Mouse (Mus musculus) intestine, embryonic 16.5 days (tissue): ENCODE measurements at regions not wholly inside any gene's neighbourhood (a gene's known extent, or its start where the extent isn't known, plus 50 kb on each side); places are given as distances from the start of the nearest gene placed in this dataset.

Source experiments
- ATAC-seq: fragments of 200-750 bp; cut with Nextera tagmentation; 2 replicates; pipeline ENCODE4 v1.8.0; 2017; ENCODE audit warnings: moderate TSS enrichment, moderate library complexity
- H3K27ac ChIP-seq: fragments of 300-500 bp; sonication (generic); 2 replicates; pipeline ENCODE4 v1.5.1; 2014; ENCODE audit warnings: mild to moderate bottlenecking, low read length
- H3K27me3 ChIP-seq: fragments of 300-500 bp; sonication (generic); replicated peaks from 2 replicates; pipeline ENCODE4 v1.6.1; 2014; ENCODE audit warnings: low read length, control low read depth, mixed read lengths; ENCODE audit not compliant: control insufficient read depth, insufficient read depth
- H3K36me3 ChIP-seq: fragments of 300-500 bp; sonication (generic); 2 replicates; pipeline ENCODE4 v1.6.1; 2014; ENCODE audit warnings: low read length, control low read depth; ENCODE audit not compliant: control insufficient read depth, insufficient read depth
- H3K4me1 ChIP-seq: fragments of 300-500 bp; sonication (generic); 2 replicates; pipeline ENCODE4 v1.6.1; 2014; ENCODE audit warnings: low read length, control low read depth, mixed read lengths; ENCODE audit not compliant: control insufficient read depth, insufficient read depth
- H3K4me2 ChIP-seq: fragments of 300-500 bp; sonication (generic); 2 replicates; pipeline ENCODE4 v1.6.1; 2014; ENCODE audit warnings: low read depth, low read length, control low read depth
- H3K4me3 ChIP-seq: fragments of 300-500 bp; sonication (generic); 2 replicates; pipeline ENCODE4 v1.5.1; 2014; ENCODE audit warnings: mild to moderate bottlenecking, low read length
- H3K9ac ChIP-seq: fragments of 300-500 bp; sonication (generic); 2 replicates; pipeline ENCODE4 v1.6.1; 2014; ENCODE audit warnings: low read depth, low read length
- H3K9me3 ChIP-seq: fragments of 300-500 bp; sonication (generic); 2 replicates; pipeline ENCODE4 v1.6.1; 2016; ENCODE audit warnings: low read length, control low read depth; ENCODE audit not compliant: control insufficient read depth
- WGBS: fragments of 180-500 bp; shearing (Covaris S2); extraction: QIAGEN DNeasy Blood & Tissue Kit; methylation state at CpG from one replicate; pipeline ENCODE4 v1.1.7; 2014; 5-methylcytosine and 5-hydroxymethylcytosine counted together

DNA sequence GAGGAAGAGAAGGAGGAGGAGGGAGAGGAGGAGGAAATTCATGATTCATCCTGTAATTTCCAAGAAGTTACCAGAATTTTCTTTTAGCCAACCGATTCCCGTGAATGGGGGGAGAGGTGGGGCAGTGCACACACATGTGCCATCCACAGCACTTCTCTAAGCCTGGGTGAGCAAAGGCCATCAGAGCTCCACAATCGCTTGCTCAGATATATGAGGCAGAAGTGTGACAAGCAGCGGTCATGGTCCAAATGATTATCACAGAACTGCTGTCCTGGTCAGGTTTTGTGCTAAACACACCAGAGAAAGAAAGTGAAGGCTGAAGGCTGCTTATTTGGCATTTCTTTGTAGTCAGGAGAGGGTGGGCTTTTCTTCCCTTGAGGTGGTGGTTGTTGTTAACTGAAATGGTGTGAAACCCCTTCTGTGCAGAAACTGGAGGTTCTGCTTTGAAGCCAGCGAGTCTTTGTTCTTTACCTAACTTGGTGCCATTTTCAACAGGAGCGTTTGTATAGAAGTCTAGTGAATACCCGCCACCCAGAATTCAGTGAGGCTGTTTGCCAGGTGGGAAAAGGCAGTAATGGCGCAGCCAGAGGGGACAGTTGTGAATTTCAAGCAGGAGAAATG is 380.7 kb downstream of the Mllt3 start:
- no peak overlapping the region for H3K4me3 ChIP-seq

DNA sequence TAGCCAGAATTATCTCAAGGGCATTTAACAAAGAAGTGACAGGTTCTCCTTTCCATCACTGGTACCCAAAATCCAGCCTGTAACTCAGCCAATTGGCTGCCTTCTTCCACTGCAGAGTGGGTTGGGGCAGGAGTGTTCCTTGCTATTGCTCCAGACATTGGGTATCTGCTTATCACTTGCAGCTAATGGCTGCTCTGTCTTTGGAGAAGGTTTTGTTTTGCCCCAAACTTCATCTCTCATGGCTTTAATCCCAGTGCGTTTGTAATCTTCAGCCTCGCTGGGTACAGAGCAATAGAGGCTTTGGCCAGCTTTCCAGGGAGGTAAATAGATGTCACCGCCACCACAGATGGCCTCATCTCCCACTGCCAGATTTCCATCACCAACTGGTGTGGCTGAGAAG is 381.9 kb downstream of the Mllt3 start:
- Histone ChIP-seq H3K9ac (no peak overlapping the region), H3K4me3 (no peak overlapping the region), H3K4me1 (peaks cover 5% of the 10 kb centered on the region), H3K27ac (no peak overlapping the region), H3K9me3 (no peaks in the 10 kb centered on the region), H3K36me3 (no peaks in the 10 kb centered on the region), H3K27me3 (no peaks in the 10 kb centered on the region), H3K4me2 (no peak overlapping the region)
- ATAC-seq: no peak
- 77% methylated on average over 3 of the region's 3 CpGs for WGBS

More for the DNA sequence above, 380.7 kb downstream of the Mllt3 start:
- 0 out of 2 replicates have a peak, but pooled peaks have one; percentile 37 for ATAC-seq
- Histone ChIP-seq H3K36me3 (no peaks in the 10 kb centered on the region), H3K9me3 (no peaks in the 10 kb centered on the region), H3K4me1 (peaks cover 5% of the 10 kb centered on the region), H3K4me2 (no peak overlapping the region), H3K9ac (no peak overlapping the region), H3K27me3 (no peaks in the 10 kb centered on the region), H3K27ac (no peak overlapping the region)
- 72% methylated on average over 8 of the region's 8 CpGs for WGBS

DNA sequence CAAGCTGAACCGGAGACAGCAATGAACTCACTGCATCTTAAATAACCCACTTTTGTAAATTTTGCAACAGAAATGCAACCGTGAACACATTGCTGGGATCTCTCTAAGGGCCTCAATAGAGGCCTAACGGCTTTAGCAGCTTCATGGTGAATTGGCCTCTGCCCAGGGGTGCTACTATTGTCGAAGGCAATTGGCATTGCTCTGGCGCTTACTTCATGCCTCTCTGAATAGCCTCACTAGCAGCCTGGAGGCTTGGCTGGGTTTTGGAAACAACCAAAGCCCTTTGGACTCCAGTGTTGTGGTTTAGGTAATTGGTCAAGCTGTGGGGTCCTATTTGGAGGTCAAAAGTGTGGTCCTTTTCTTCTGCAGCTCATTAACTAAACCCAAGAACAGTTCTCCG is 382.3 kb downstream of the Mllt3 start:
- H3K27ac ChIP-seq: no peak overlapping the region
- H3K4me3 ChIP-seq: no peak overlapping the region
- H3K4me2 ChIP-seq: no peak overlapping the region
- no peaks in the 10 kb centered on the region for H3K36me3 ChIP-seq
- no peaks in the 10 kb centered on the region for H3K27me3 ChIP-seq
- 74% methylated on average over 6 of the region's 6 CpGs for WGBS
- ATAC-seq: no peak
- H3K4me1 ChIP-seq: peaks cover 5% of the 10 kb centered on the region
- H3K9me3 ChIP-seq: no peaks in the 10 kb centered on the region
- no peak overlapping the region for H3K9ac ChIP-seq

DNA sequence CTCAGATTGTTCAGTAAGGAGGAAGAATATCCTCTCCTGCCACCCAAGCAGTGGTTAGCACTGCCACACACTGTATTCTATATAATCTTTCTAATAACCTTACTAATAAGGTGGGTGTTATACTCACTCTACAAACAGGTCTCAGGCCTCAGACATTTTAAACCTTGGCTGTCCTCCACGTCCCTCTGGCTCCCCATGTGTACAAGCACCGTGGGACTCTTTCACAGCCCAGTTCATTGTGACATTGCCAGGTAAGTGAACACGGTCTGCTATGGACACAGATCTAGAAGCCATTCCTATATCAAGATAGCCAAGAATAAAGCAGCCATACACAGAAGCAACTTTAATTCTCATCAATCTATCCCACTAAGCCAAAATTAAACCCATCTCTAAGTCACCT is 382.8 kb downstream of the Mllt3 start:
- peaks cover 5% of the 10 kb centered on the region for H3K4me1 ChIP-seq
- no peak overlapping the region for H3K4me3 ChIP-seq
- no peak overlapping the region for H3K4me2 ChIP-seq
- no peak overlapping the region for H3K27ac ChIP-seq
- no peaks in the 10 kb centered on the region for H3K27me3 ChIP-seq
- no peaks in the 10 kb centered on the region for H3K9me3 ChIP-seq
- no peaks in the 10 kb centered on the region for H3K36me3 ChIP-seq
- WGBS: 88% methylated on average over 3 of the region's 3 CpGs
- ATAC-seq: no peak
- no peak overlapping the region for H3K9ac ChIP-seq

DNA sequence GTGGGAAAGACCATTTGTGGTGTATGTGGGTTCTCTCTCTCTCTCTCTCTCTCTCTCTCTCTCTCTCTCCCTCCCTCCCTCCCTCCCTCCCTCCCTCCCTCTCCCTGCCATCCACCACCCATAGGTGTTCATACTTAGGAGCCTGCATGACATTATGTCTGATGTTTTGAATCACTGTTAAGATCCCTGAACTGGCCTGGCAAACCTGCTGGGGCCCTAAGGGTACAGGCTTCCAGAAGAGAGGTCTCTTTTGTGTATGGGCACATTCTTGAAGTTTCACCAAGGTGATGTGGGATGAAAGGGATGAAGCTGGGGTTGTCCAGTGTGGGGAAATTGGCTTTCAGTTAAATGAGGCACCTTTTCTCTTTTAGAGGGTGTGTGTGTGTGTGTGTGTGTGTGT is 384.2 kb downstream of the Mllt3 start:
- no peak overlapping the region for H3K27ac ChIP-seq
- no peaks in the 10 kb centered on the region for H3K9me3 ChIP-seq
- no peaks in the 10 kb centered on the region for H3K27me3 ChIP-seq
- no peak overlapping the region for H3K4me3 ChIP-seq
- peak overlapping the region; percentile 64; the same call in 1 of the 2 replicates for H3K4me2 ChIP-seq
- H3K4me1 ChIP-seq: peaks cover 5% of the 10 kb centered on the region
- H3K9ac ChIP-seq: no peak overlapping the region
- H3K36me3 ChIP-seq: no peaks in the 10 kb centered on the region
- ATAC-seq: no peak; the same call in 1 of the 2 replicates

DNA sequence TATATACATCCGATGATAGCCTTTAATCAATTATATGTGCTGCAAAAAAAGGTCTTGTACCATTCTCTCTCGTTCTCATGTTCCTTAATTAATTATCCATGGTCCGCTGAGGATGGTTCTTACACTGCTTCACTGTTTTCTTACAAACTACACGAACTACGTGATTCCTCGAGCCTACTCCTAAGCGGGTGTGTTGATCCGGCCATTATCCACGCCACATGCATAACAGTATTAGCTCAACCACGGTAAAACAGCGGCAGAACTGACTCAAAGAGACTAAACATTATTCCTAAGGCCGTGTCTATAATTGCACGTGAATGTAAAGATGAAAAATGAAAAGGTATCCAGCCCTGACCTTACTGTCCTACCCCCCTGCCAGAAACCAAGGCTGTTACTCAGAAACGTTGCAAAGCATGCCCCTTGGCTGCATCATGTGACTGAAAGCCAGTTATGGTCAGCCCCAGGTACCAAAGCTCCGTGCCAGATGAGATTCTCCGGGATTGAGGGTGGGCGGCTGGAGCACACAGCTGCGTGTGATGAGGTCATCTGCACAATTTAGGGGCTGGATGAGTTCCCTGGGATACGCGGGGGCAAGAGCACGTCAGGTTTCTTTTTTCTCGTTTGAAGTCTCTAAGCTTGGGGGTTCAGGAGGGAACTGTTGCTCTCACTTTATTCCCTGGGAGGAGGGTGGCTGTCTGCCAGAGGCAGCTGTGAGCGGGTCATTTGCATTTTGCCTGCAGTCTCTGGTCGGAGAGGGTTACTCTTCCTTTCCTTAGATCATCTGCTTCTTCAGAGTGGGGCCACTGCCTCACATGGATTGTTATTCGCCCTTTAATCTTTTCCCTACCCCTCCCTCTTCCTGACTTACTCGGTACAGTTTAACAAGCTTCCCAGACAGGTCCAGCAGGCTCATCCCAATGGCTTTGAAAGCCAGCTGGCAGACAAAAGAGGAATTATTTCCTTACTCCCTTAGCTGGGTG is 384.9 kb downstream of the Mllt3 start:
- WGBS: 13% methylated on average over 26 of the region's 26 CpGs
- Histone ChIP-seq H3K4me2 (peak overlapping the region; percentile 64), H3K9ac (peak overlapping the region; percentile 6), H3K27me3 (no peaks in the 10 kb centered on the region), H3K36me3 (no peaks in the 10 kb centered on the region), H3K27ac (no peak overlapping the region; the same call in 1 of the 2 replicates), H3K9me3 (no peaks in the 10 kb centered on the region), H3K4me1 (peaks cover 5% of the 10 kb centered on the region), H3K4me3 (peak overlapping the region; percentile 35)
- ATAC-seq: peak; percentile 91

DNA sequence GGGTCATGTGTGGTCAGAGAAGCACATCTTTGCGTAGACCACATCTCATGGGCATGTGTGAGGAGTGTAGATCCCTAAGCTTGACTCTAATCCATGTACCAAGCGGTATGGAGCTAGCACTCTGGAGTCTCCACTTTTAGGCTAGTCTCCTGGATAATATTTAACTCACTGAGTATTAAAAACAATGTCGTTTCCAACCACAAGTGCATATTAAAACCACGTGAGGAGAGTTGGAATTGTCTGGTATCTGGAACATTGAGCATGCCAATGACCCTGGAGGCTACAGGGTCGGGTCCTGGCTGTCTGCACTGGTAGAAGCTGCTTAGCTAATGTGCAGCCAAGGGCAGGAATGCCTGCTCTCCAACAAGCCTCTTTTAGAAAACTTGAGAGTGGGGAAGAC is 391.2 kb downstream of the Mllt3 start:
- Histone ChIP-seq H3K27me3 (no peaks in the 10 kb centered on the region), H3K4me3 (no peak overlapping the region), H3K9ac (no peak overlapping the region), H3K4me2 (no peak overlapping the region), H3K36me3 (no peaks in the 10 kb centered on the region), H3K27ac (no peak overlapping the region), H3K9me3 (no peaks in the 10 kb centered on the region), H3K4me1 (no peaks in the 10 kb centered on the region)
- 77% methylated on average over 5 of the region's 5 CpGs for WGBS
- ATAC-seq: no peak

DNA sequence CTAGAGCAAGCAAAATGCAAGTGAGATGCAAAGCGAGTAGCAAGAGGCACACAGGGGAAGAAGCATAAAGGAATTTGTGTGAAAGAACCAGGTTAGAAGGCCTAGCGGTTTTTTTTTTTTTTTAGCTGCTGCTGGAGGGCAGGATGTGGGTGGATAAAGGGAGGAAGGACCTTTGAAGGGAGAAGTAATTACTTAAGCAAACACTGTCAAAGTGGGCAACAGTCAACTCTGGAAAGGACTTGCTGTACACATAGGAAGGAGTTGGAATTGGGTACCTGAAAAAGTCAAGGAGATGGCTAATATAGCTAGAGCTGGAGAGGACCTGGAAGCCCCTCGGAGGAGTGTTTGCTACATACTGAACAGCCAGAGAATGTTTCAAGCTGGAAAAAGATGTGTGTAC is 391.6 kb downstream of the Mllt3 start:
- Histone ChIP-seq H3K4me1 (no peaks in the 10 kb centered on the region), H3K4me3 (no peak overlapping the region), H3K27me3 (no peaks in the 10 kb centered on the region), H3K4me2 (no peak overlapping the region), H3K9me3 (no peaks in the 10 kb centered on the region), H3K27ac (no peak overlapping the region), H3K36me3 (no peaks in the 10 kb centered on the region), H3K9ac (no peak overlapping the region)
- 67% methylated on average over 3 of the region's 3 CpGs for WGBS
- ATAC-seq: no peak

DNA sequence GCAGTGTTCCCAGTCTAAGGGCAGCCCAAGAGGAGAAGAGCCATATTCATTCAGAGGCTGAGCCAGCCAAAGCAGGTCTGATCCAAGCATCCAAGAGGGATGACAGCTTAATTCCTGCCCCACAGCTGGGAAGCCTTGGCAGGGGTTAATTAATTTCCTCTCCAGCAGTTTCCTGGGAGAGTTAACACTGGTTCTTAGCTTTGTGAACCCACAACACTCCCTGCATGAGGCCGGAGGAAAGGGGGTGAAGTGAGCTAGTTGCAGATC is 394.9 kb downstream of the Mllt3 start:
- Histone ChIP-seq H3K4me3 (no peak overlapping the region), H3K27ac (no peak overlapping the region), H3K27me3 (no peaks in the 10 kb centered on the region), H3K9me3 (no peaks in the 10 kb centered on the region), H3K9ac (no peak overlapping the region), H3K4me2 (no peak overlapping the region), H3K4me1 (no peaks in the 10 kb centered on the region), H3K36me3 (no peaks in the 10 kb centered on the region)
- 25% methylated on average over 1 of the region's 1 CpGs for WGBS
- ATAC-seq: no peak
